Mouse (Mus musculus) c-Kit-positive CD71-positive TER-119-negative erythroid progenitor cells, embryonic 14.5 days (primary cell): ENCODE measurements at regions not wholly inside any gene's neighbourhood (a gene's known extent, or its start where the extent isn't known, plus 50 kb on each side); places are given as distances from the start of the nearest gene placed in this dataset.

ENCODE experiments used
- DNase-seq: peaks from one replicate; pipeline ENCODE4 v3.0.0-alpha.2; 2013; ENCODE audit warnings: low read depth

GRCm38 (mm10) chr12:112334106-112334855 lies 155.0 kb upstream of the A530016L24Rik start:
- DNase-seq, result no peak

- no peak for DNase-seq
Measured at GRCm38 (mm10) chr12:112335641-112336040, 153.6 kb upstream of the A530016L24Rik start.

GRCm38 (mm10) chr12:112336691-112337295 lies 152.5 kb upstream of the A530016L24Rik start:
- DNase-seq, result no peak

GRCm38 (mm10) chr12:112337443-112337842 lies 151.8 kb upstream of the A530016L24Rik start:
- DNase-seq, result no peak

- no peak for DNase-seq
Measured at GRCm38 (mm10) chr12:112338976-112339375, 150.3 kb upstream of the A530016L24Rik start.

GRCm38 (mm10) chr12:112339481-112340179 lies 149.6 kb upstream of the A530016L24Rik start:
- DNase-seq, result no peak

GRCm38 (mm10) chr12:112340248-112340647 lies 149.0 kb upstream of the A530016L24Rik start:
- no peak for DNase-seq

- no peak for DNase-seq
Measured at GRCm38 (mm10) chr12:112341726-112342469, 147.3 kb upstream of the A530016L24Rik start.

- DNase-seq, result no peak
Measured at GRCm38 (mm10) chr12:112343064-112343463, 146.2 kb upstream of the A530016L24Rik start.

DNA sequence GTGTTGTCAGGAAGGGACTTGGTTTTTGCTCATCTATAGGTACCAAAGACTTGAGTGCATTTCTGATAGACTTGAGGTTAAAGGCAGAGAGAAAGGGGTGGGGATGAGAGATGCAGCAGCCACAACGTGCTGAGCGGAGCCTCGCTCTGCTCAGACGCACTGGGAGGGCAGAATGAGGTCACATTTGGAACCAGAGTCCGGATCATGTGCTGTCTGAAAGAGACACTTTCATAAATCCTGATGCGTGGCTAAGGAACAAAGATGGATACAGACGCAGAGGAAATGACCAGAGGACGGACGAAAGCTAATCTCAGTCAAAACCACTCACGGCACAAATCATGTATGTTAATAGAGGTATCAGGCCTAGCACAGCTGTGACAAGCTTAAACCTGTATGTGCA lies 145.0 kb upstream of the A530016L24Rik start:
- no peak for DNase-seq

- no peak for DNase-seq
Measured at GRCm38 (mm10) chr12:112345797-112346196, 143.5 kb upstream of the A530016L24Rik start.

- DNase-seq, result no peak
Measured at GRCm38 (mm10) chr12:112348116-112348515, 141.1 kb upstream of the A530016L24Rik start.

GRCm38 (mm10) chr12:112349676-112350318 lies 139.5 kb upstream of the A530016L24Rik start:
- no peak for DNase-seq

GRCm38 (mm10) chr12:112350733-112351132 lies 138.5 kb upstream of the A530016L24Rik start:
- DNase-seq, result no peak

GRCm38 (mm10) chr12:112363349-112363748 lies 125.9 kb upstream of the A530016L24Rik start:
- no peak for DNase-seq

DNA sequence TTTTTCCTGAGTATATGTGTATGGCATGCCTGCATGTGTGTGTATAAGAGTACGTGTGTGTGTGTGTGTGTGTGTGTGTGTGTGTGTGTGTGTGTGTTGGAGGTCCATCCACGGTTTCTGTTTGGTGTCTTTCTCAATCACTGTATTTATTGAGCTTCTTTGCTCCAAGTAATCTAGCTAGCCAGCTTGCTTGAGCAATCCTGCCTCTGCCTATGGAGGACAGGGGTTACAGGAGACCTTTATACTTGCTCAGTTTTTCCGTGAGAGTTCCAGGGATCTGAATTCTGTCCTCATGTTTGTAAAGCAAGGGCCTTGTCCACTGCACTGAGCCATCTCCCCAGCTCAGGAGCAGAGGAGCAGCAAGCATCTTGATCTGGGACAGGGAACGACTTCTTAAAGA lies 122.0 kb upstream of the A530016L24Rik start:
- DNase-seq, result no peak

GRCm38 (mm10) chr12:112368112-112368511 lies 121.1 kb upstream of the A530016L24Rik start:
- no peak for DNase-seq

DNA sequence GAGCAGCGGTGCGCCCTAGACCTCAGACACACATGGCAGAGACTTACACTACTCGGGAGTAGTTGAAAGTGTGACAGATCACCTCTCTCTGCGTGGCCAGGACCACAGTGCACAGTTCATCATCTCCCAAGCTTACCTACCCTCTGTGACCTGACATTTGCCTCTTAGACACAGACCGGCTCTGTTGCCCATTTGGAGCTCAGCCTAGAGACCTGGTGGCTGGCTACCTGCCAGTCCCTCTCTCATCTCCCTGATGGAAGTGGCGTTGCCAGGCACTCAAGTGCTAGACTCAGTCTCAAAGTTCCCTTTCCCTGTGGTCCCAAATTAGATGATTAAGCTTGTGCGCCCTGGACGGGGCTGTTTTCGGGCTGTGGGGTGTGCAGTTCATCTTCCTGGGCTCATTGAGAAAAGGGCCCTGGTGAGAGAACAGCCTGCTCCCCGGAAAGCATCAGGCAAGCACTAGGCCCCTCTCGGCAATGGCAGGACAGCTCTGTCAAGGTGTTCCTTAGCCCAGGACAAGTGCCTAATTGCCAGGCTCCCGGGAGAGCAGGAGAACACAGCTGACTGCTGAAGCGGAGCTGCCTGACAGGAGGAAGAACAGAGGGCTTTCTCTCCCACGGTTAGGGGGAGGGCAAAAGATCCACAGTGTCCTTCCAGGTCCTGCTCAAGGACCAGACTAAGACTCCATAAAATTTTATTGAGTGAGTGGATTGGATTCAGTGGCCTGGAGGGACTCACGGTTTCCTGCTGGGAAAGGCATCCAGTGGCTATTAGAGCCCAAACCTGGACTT lies 119.5 kb upstream of the A530016L24Rik start:
- no peak for DNase-seq

DNA sequence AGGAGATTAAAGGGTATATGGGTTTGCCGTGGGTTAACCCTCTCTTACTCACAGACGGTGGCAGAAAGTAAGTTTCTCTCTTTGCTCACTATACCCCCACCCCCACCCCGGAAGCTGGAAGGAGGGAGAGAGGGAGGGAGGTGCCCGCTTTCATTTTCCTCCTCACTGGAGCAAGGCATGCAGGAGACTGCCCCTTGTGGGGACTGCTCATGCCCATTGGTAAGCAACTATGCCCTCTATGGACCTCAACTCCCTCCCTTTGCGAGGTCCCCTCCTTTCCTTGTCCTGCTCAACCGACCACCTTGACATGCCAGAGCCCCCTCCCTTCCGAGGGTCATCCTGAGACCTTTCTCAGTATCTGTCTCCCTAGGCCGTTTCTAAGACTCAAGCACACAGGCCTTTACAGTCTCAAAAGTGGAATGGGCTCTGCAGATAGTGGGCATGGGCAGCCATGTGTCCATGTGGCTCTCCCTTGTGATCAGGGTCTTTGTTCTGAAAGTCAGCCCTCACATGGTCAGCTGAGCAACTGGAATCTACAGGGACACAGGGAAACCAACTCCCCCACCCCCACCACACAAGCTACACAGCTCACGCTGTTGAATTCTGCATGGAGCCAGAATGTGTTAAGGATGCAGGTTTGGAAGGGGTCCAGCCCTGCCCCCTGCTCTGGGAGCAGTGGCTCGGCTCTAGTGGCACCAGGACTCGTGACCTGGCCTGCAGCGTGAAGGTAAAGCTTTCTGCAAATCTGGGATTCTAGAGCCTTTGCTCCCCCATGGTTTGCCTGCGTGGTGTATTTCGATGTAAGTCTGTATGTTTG lies 116.8 kb upstream of the A530016L24Rik start:
- no peak for DNase-seq

- DNase-seq, result no peak
Measured at GRCm38 (mm10) chr12:112373966-112374365, 115.3 kb upstream of the A530016L24Rik start.
